Mouse (Mus musculus) liver, adult 2 months (tissue): ENCODE measurements around the gene Vps37c.

ENCODE experiments used
- CTCF ChIP-seq: fragments of 200-500 bp; IDR thresholded peaks from 2 replicates; pipeline ENCODE4 v1.5.1; 2011; ENCODE audit warnings: low read depth, low read length, control low read depth
- POLR2A ChIP-seq: fragments of 200-500 bp; IDR thresholded peaks from 2 replicates; pipeline ENCODE4 v1.6.1; 2011; ENCODE audit warnings: low read length, control low read depth; ENCODE audit not compliant: insufficient read depth; ENCODE audit errors: extremely low read depth

DNA sequence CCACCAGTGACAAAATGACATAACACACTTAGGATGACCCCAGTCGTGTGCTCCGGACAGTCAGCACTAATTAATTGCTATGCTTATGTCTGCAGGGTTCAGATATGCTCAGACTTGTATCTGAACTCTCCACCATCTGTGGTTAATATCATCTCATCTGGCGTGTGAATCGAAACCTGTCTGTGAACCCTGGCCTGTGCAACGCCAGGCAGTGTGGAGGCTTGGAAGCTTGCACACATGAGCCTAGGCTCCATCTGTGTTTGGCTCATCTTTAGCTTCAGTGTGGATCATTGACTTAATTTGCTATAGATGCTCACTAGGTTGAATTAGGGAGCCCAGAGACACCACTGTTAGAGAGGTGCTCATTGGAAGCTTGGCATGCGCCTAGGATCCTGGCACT is 73.9 kb downstream of the Vps37c start:
- TF ChIP-seq POLR2A (no peak), CTCF (no peak)
